Mouse (Mus musculus): ENCODE measurements at regions not wholly inside any gene's neighbourhood (a gene's known extent, or its start where the extent isn't known, plus 50 kb on each side); places are given as distances from the start of the nearest gene placed in this dataset.

GRCm38 (mm10) chr1:75988496-75988895, 442.4 kb downstream of the Slc4a3 start:
- TF ChIP-seq CTCF (IDR thresholded peaks at IDR 0.05; ENCODE audit: extremely low read depth, insufficient read depth, insufficient read length, insufficient replicate concordance) = no peak
- TF ChIP-seq POLR2A (IDR thresholded peaks at IDR 0.05; ENCODE audit: low read depth, low read length) = no peak

All from spleen, adult 2 months (tissue).